ENCODE assay signal across 25 mouse cellular contexts in the genomic region with DNA sequence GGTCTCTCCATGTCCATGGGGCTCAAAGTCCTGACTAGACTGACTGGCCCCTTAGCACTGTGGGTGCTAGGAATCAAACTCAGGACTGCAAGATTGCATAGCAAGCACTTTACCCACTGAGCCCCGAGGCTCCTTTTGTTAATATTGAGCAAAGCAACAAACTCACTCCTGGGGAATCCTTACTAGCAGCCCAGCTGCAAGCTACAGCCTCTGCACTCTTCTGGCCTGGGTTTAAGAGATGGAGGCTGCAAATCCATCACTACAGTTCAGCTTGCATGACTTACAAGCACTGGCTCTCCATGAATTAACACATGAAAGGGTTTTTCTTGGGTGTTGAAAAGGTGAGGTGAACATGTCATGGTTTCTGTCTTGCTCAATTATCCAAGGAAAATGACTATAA.
DNase-seq lines count a peak whose midpoint lies in the region; ATAC-seq and TF ChIP-seq lines count a peak whose summit lies in the region.
"Had no signal": no experiment of that assay in that cellular context is flagged by ENCODE, and none has a peak within 500 bp of the region (broad histone marks: within the 10 kb centered on the region; RNA-seq: fewer than 3 reads in every experiment).

No protein-coding gene starts in this region.

- no peak for TF ChIP-seq POLR2A in myocyte (IDR thresholded peaks at IDR 0.05; ENCODE audit: insufficient read length, low read depth)

- H3ac ChIP-seq in myocyte (ENCODE audit: control insufficient read depth, insufficient read length) = no peak overlapping the region

- H3K4me2 ChIP-seq in midbrain, embryonic 12.5 days (replicated peaks) = no peak overlapping the region
- H3K4me2 ChIP-seq in midbrain, embryonic 16.5 days (ENCODE audit: low read length) = no peak overlapping the region
- peak overlapping the region; percentile 67 for H3K4me2 ChIP-seq in myocyte (ENCODE audit: low read depth)
- H3K4me2 ChIP-seq: embryonic facial prominence, embryonic 13.5 days; heart, embryonic 11.5 days; hindbrain, embryonic 13.5 days; intestine, embryonic 15.5 days had no signal

- no peak overlapping the region for H3K4me3 ChIP-seq in midbrain, embryonic 12.5 days
- H3K4me3 ChIP-seq in midbrain, embryonic 16.5 days (ENCODE audit: low read depth, low read length) = no peak overlapping the region
- no peak overlapping the region for H3K4me3 ChIP-seq in myocyte
- H3K4me3 ChIP-seq: embryonic facial prominence, embryonic 13.5 days; forebrain, embryonic 10.5 days; hindbrain, embryonic 10.5 days; hindbrain, embryonic 13.5 days; intestine, embryonic 15.5 days had no signal

- ATAC-seq in midbrain, embryonic 12.5 days (ENCODE audit: low FRiP score, low read depth) = no peak
- no peak for ATAC-seq in midbrain, embryonic 16.5 days
- ATAC-seq: activated CD4-positive, CD25-positive, alpha-beta regulatory T cell, adult 4 months; CD4-positive, CD25-positive, alpha-beta regulatory T cell, adult 4 months; forebrain, embryonic 14.5 days; hindbrain, embryonic 16.5 days; intestine, embryonic 15.5 days had no signal

- 40% methylated on average over 1 of the region's 1 CpGs for WGBS in midbrain, embryonic 12.5 days
- 28% methylated on average over 1 of the region's 1 CpGs for WGBS in midbrain, embryonic 16.5 days

- H3K4me1 ChIP-seq in midbrain, embryonic 12.5 days = no peaks in the 10 kb centered on the region
- H3K4me1 ChIP-seq in midbrain, embryonic 16.5 days (ENCODE audit: control insufficient read depth, insufficient read depth, low read length) = no peaks in the 10 kb centered on the region
- H3K4me1 ChIP-seq: forebrain, embryonic 10.5 days; hindbrain, embryonic 10.5 days; hindbrain, embryonic 13.5 days; intestine, embryonic 15.5 days had no signal

- H3K9me3 ChIP-seq in midbrain, embryonic 12.5 days = no peaks in the 10 kb centered on the region
- H3K9me3 ChIP-seq in midbrain, embryonic 16.5 days (replicated peaks; ENCODE audit: control insufficient read depth, low read length, poor library complexity, severe bottlenecking) = no peaks in the 10 kb centered on the region
- H3K9me3 ChIP-seq: embryonic facial prominence, embryonic 13.5 days; forebrain, embryonic 10.5 days; hindbrain, embryonic 10.5 days; hindbrain, embryonic 13.5 days; intestine, embryonic 15.5 days had no signal

- H3K27me3 ChIP-seq in midbrain, embryonic 12.5 days = no peaks in the 10 kb centered on the region
- no peaks in the 10 kb centered on the region for H3K27me3 ChIP-seq in midbrain, embryonic 16.5 days (ENCODE audit: control insufficient read depth, insufficient read depth, low read depth, low read length)
- H3K27me3 ChIP-seq in myocyte (ENCODE audit: control insufficient read depth, insufficient read depth, insufficient read length) = no peaks in the 10 kb centered on the region
- H3K27me3 ChIP-seq: embryonic facial prominence, embryonic 13.5 days; hindbrain, embryonic 13.5 days; intestine, embryonic 15.5 days had no signal

- no peak overlapping the region for H3K9ac ChIP-seq in midbrain, embryonic 12.5 days (replicated peaks)
- no peak overlapping the region for H3K9ac ChIP-seq in midbrain, embryonic 16.5 days (ENCODE audit: low read depth, low read length)
- H3K9ac ChIP-seq: embryonic facial prominence, embryonic 13.5 days; hindbrain, embryonic 13.5 days; intestine, embryonic 15.5 days had no signal

- intact Hi-C loops in heart, postnatal 10 days (cut with DNase I) = no loop called here

- H3K27ac ChIP-seq in midbrain, embryonic 12.5 days (replicated peaks) = 0 out of 2 replicates have a peak overlapping the region, but pooled peaks have one; percentile 30
- H3K27ac ChIP-seq in midbrain, embryonic 16.5 days (ENCODE audit: low read length) = no peak overlapping the region
- H3K27ac ChIP-seq: embryonic facial prominence, embryonic 13.5 days; forebrain, embryonic 10.5 days; hindbrain, embryonic 10.5 days; hindbrain, embryonic 13.5 days; intestine, embryonic 15.5 days had no signal

- no peaks in the 10 kb centered on the region for H3K79me2 ChIP-seq in myocyte (ENCODE audit: control insufficient read depth, insufficient read depth)

- DNase-seq in heart, adult 11 months = peak; percentile 18
- DNase-seq in heart, postnatal 10 days = no peak
- peak; percentile 71 for DNase-seq in NIH3T3 (ENCODE audit: low read depth)
- no peak for DNase-seq in gastrocnemius, adult 8-10 months (ENCODE audit: low spot score in 2 of 2)
- DNase-seq: adrenal gland, postnatal 10 days; adrenal gland, postnatal 36 days; cerebellum, adult 18-20 months; cerebellum, adult 9-11 months; cerebellum, postnatal 25 days; gastrocnemius, postnatal 10 days; gastrocnemius, postnatal 36 days; heart, postnatal 36 days had no signal

- peaks cover 41% of the 10 kb centered on the region for H3K36me3 ChIP-seq in midbrain, embryonic 12.5 days
- H3K36me3 ChIP-seq in midbrain, embryonic 16.5 days (ENCODE audit: control insufficient read depth, insufficient read depth, low read length) = peaks cover 22% of the 10 kb centered on the region
- H3K36me3 ChIP-seq in myocyte (ENCODE audit: control insufficient read depth, insufficient read depth) = peaks cover 13% of the 10 kb centered on the region

TF ChIP-seq in myocyte, 11 proteins besides CTCF, POLR2A, EP300 and RAD21:
- TF ChIP-seq E2F4 (IDR thresholded peaks at IDR 0.05; ENCODE audit: insufficient read depth) (no peak), USF1 (IDR thresholded peaks at IDR 0.05; ENCODE audit: low read depth) (no peak), TCF3 (IDR thresholded peaks at IDR 0.05; ENCODE audit: insufficient read length, low read depth) (no peak), MAX (IDR thresholded peaks at IDR 0.05; ENCODE audit: low read depth) (no peak), MYOG (IDR thresholded peaks at IDR 0.05; ENCODE audit: control insufficient read depth in 1 of 3, insufficient read depth in 1 of 3, insufficient read length in 2 of 3, low read depth in 2 of 3) (no peak), TCF12 (IDR thresholded peaks at IDR 0.05; ENCODE audit: insufficient read depth, poor library complexity, severe bottlenecking) (no peak), REST (IDR thresholded peaks at IDR 0.05; ENCODE audit: insufficient read depth, insufficient read length) (no peak), POLR2AphosphoS2 (IDR thresholded peaks at IDR 0.05; ENCODE audit: insufficient read length, low read depth) (no peak), MYOD1 (IDR thresholded peaks at IDR 0.05; ENCODE audit: control insufficient read depth in 1 of 3, insufficient read length in 2 of 3, low read depth in 2 of 3) (no peak), CEBPB (IDR thresholded peaks at IDR 0.05; ENCODE audit: insufficient read depth, poor library complexity, severe bottlenecking) (no peak)
TF ChIP-seq in myocyte: peak in this region for 0.

Comparison
In these comparisons a context has a peak if more than half of its experiments do, and no peak if none do; other contexts are left out.
1. DNase-seq: peak in heart, adult 11 months (single experiment) and NIH3T3 (single experiment); none in heart, postnatal 10 days (0 of 2) and gastrocnemius, adult 8-10 months (0 of 2).